Mouse (Mus musculus): ENCODE data around the gene Ahcyl2. TPM values are rescaled to one million over a fixed set of nuclear protein-coding genes. Genes with fewer than 3 reads are reported as not detected.

The Ahcyl2 gene
- polyA plus RNA-seq, 1 experiment from 2014 or later: 2.0 TPM

- no peaks in the 10 kb centered on the region for H3K36me3 ChIP-seq (replicated peaks; ENCODE audit: insufficient read depth, low read length)
- H3K27me3 ChIP-seq (ENCODE audit: insufficient read depth, low read length): no peaks in the 10 kb centered on the region
- H3K4me3 ChIP-seq (ENCODE audit: low read depth, low read length): no peak overlapping the region
- H3K27ac ChIP-seq (ENCODE audit: low read depth): no peak overlapping the region
- no peaks in the 10 kb centered on the region for H3K9me3 ChIP-seq (ENCODE audit: low read length)
- no peak overlapping the region for H3K9ac ChIP-seq (replicated peaks)
- no peak overlapping the region for H3K4me2 ChIP-seq (ENCODE audit: low read depth, low read length)
- DNase-seq (peak; percentile 58), ATAC-seq (peak; percentile 77)
- H3K4me1 ChIP-seq (ENCODE audit: insufficient read depth): 0 out of 2 replicates have a peak, but pooled peaks cover under 1% of the 10 kb centered on the region
- 55% methylated on average over 4 of the region's 4 CpGs for WGBS (ENCODE audit: insufficient replicate concordance)
- peak; percentile 89 for TF ChIP-seq CTCF (IDR thresholded peaks at IDR 0.05; ENCODE audit: low read depth)
- TF ChIP-seq EP300 (IDR thresholded peaks at IDR 0.05; ENCODE audit: low read depth): no peak
Observed at GRCm38 (mm10) chr6:29762524-29762923, 5.3 kb upstream of the Ahcyl2 start.

- no peaks in the 10 kb centered on the region for H3K36me3 ChIP-seq (replicated peaks; ENCODE audit: insufficient read depth, low read length)
- WGBS (ENCODE audit: insufficient replicate concordance): 93% methylated on average over 2 of the region's 2 CpGs
- H3K9me3 ChIP-seq (ENCODE audit: low read length): no peaks in the 10 kb centered on the region
- peaks cover 12% of the 10 kb centered on the region for H3K4me1 ChIP-seq (ENCODE audit: insufficient read depth)
- no peak overlapping the region for H3K9ac ChIP-seq (replicated peaks)
- no peak overlapping the region for H3K27ac ChIP-seq (ENCODE audit: low read depth)
- DNase-seq: no peak
- no peak overlapping the region for H3K4me3 ChIP-seq (ENCODE audit: low read depth, low read length)
- H3K27me3 ChIP-seq (ENCODE audit: insufficient read depth, low read length): no peaks in the 10 kb centered on the region
- 0 out of 2 replicates have a peak, but pooled peaks have one; percentile 20 for TF ChIP-seq CTCF (IDR thresholded peaks at IDR 0.05; ENCODE audit: low read depth)
- no peak for TF ChIP-seq EP300 (IDR thresholded peaks at IDR 0.05; ENCODE audit: low read depth)
- H3K4me2 ChIP-seq (ENCODE audit: low read depth, low read length): no peak overlapping the region
- ATAC-seq: no peak
Observed at GRCm38 (mm10) chr6:29766874-29767273, 937 bp upstream of the Ahcyl2 start.

- Histone ChIP-seq H3K27ac (ENCODE audit: low read depth) (peak overlapping the region; percentile 77), H3K4me2 (ENCODE audit: low read depth, low read length) (peak overlapping the region; percentile 97)
Observed at GRCm38 (mm10) chr6:29768791-29769441, 1.1 kb downstream of the Ahcyl2 start.

DNA sequence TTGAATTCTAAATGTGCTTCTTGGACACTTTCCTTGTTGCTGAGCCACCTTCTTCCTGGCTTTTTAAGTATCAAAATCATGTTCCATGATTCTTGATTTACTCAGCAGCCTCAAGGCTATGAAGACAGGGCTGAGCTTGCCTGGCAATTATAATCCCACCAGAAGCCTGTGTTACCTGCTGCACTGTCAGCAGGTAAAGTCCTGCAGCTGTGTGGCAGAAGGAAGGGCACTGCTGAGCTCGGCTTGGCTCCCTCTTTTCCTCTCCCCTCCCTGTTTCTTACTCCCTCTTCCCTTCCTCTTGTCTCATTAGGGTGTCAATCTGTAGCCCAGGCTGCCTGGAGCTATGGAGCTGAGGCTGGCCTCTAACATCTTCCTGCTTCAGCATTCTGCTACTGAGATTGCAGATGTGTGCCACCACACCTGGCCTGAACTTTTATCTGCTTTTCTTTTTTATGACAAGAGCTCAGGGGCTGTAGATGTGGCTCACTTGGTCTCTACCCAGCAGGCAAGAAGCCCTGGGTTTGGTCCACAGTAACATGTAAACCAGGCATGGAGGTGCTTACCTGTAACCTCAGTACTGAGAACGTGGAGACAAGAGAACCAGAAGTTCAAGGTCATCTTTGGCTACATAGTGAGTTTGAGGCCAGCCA is 3.0 kb downstream of the Ahcyl2 start:
- Histone ChIP-seq H3K4me2 (ENCODE audit: low read depth, low read length) (no peak overlapping the region), H3K36me3 (replicated peaks; ENCODE audit: insufficient read depth, low read length) (no peaks in the 10 kb centered on the region), H3K4me1 (ENCODE audit: insufficient read depth) (peaks cover 12% of the 10 kb centered on the region), H3K9me3 (ENCODE audit: low read length) (no peaks in the 10 kb centered on the region), H3K9ac (replicated peaks) (no peak overlapping the region), H3K4me3 (ENCODE audit: low read depth, low read length) (no peak overlapping the region), H3K27ac (ENCODE audit: low read depth) (no peak overlapping the region), H3K27me3 (ENCODE audit: insufficient read depth, low read length) (no peaks in the 10 kb centered on the region)
- 66% methylated on average over 2 of the region's 2 CpGs for WGBS (ENCODE audit: insufficient replicate concordance)
- ATAC-seq: no peak
- TF ChIP-seq EP300 (IDR thresholded peaks at IDR 0.05; ENCODE audit: low read depth): no peak
- no peak for TF ChIP-seq CTCF (IDR thresholded peaks at IDR 0.05; ENCODE audit: low read depth)
- no peak for DNase-seq

More at GRCm38 (mm10) chr6:29768791-29769441, 1.1 kb downstream of the Ahcyl2 start:
- no peak for TF ChIP-seq EP300 (IDR thresholded peaks at IDR 0.05; ENCODE audit: low read depth)
- TF ChIP-seq CTCF (IDR thresholded peaks at IDR 0.05; ENCODE audit: low read depth): no peak
- under 1% methylated on average over 42 of the region's 50 CpGs for WGBS (ENCODE audit: insufficient replicate concordance)
- Histone ChIP-seq H3K27me3 (ENCODE audit: insufficient read depth, low read length) (no peaks in the 10 kb centered on the region), H3K4me1 (ENCODE audit: insufficient read depth) (peaks cover 12% of the 10 kb centered on the region), H3K36me3 (replicated peaks; ENCODE audit: insufficient read depth, low read length) (no peaks in the 10 kb centered on the region), H3K9ac (replicated peaks) (peak overlapping the region; percentile 85), H3K9me3 (ENCODE audit: low read length) (no peaks in the 10 kb centered on the region), H3K4me3 (ENCODE audit: low read depth, low read length) (peak overlapping the region; percentile 87)
- peak; percentile 16 for ATAC-seq
- DNase-seq: peak; percentile 58

GRCm38 (mm10) chr6:29772236-29772635 is 4.4 kb downstream of the Ahcyl2 start:
- H3K4me2 ChIP-seq (ENCODE audit: low read depth, low read length): no peak overlapping the region
- H3K36me3 ChIP-seq (replicated peaks; ENCODE audit: insufficient read depth, low read length): no peaks in the 10 kb centered on the region
- TF ChIP-seq EP300 (IDR thresholded peaks at IDR 0.05; ENCODE audit: low read depth) (no peak), CTCF (IDR thresholded peaks at IDR 0.05; ENCODE audit: low read depth) (no peak)
- DNase-seq: no peak
- 89% methylated on average over 3 of the region's 3 CpGs for WGBS (ENCODE audit: insufficient replicate concordance)
- no peak overlapping the region for H3K9ac ChIP-seq (replicated peaks)
- H3K4me3 ChIP-seq (ENCODE audit: low read depth, low read length): no peak overlapping the region
- no peaks in the 10 kb centered on the region for H3K9me3 ChIP-seq (ENCODE audit: low read length)
- no peaks in the 10 kb centered on the region for H3K27me3 ChIP-seq (ENCODE audit: insufficient read depth, low read length)
- peaks cover 17% of the 10 kb centered on the region for H3K4me1 ChIP-seq (ENCODE audit: insufficient read depth)
- no peak for ATAC-seq
- no peak overlapping the region for H3K27ac ChIP-seq (ENCODE audit: low read depth)

DNA sequence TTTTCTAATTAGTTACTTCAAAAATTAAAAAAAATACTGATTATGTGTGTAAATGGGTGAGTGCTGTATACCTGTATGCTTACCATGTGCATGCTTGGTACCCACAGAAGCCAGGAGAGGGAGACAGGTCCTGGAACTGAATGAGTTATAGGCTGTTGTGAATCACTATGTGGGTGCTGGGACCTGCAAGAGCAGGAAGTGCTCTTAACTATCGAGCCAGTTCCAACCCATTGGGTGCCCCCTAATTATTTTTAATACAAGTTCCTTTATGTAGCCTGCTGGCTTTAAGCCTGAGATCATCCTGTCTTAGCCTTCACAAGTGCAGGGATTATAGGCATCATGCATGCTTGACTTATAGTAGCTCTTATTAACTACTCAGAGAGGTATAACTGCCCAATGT is 6.3 kb downstream of the Ahcyl2 start:
- ATAC-seq (no peak), DNase-seq (no peak)
- Histone ChIP-seq H3K27ac (ENCODE audit: low read depth) (no peak overlapping the region), H3K9ac (replicated peaks) (no peak overlapping the region), H3K27me3 (ENCODE audit: insufficient read depth, low read length) (no peaks in the 10 kb centered on the region), H3K9me3 (ENCODE audit: low read length) (no peaks in the 10 kb centered on the region), H3K36me3 (replicated peaks; ENCODE audit: insufficient read depth, low read length) (no peaks in the 10 kb centered on the region), H3K4me3 (ENCODE audit: low read depth, low read length) (no peak overlapping the region), H3K4me2 (ENCODE audit: low read depth, low read length) (no peak overlapping the region), H3K4me1 (ENCODE audit: insufficient read depth) (peaks cover 10% of the 10 kb centered on the region)
- TF ChIP-seq EP300 (IDR thresholded peaks at IDR 0.05; ENCODE audit: low read depth) (no peak), CTCF (IDR thresholded peaks at IDR 0.05; ENCODE audit: low read depth) (no peak)
- WGBS (ENCODE audit: insufficient replicate concordance): 83% methylated on average over 1 of the region's 1 CpGs
